Mouse (Mus musculus) small intestine, adult 2 months (tissue): ENCODE results near the gene Lrtm2.

Source experiments
- CTCF ChIP-seq: fragments of 200-500 bp; IDR thresholded peaks from 2 replicates; pipeline ENCODE4 v1.5.1; 2012; ENCODE audit warnings: low read depth, mild to moderate bottlenecking, control low read depth, inconsistent platforms, low read length, moderate library complexity, mixed read lengths; ENCODE audit not compliant: insufficient replicate concordance, insufficient read length; ENCODE audit errors: extremely low read depth
- POLR2A ChIP-seq: fragments of 200-500 bp; IDR thresholded peaks from 2 replicates; pipeline ENCODE4 v1.6.1; 2012; ENCODE audit warnings: low read depth, mild to moderate bottlenecking, control low read depth, inconsistent platforms, low read length, moderate library complexity

- no peak for TF ChIP-seq POLR2A
- TF ChIP-seq CTCF = no peak
Measured at GRCm38 (mm10) chr6:119333831-119334230, 3.3 kb upstream of the Lrtm2 start.
